Mouse (Mus musculus) liver, postnatal 0 days (tissue): Measurements from ENCODE around the gene Zfp420.

Experiments
- CTCF ChIP-seq: sonication (generic); IDR thresholded peaks from 2 replicates; pipeline ENCODE4 v1.5.1; 2016; ENCODE audit warnings: antibody characterized with exemption, low read depth
- EP300 ChIP-seq: IDR thresholded peaks from 2 replicates; pipeline ENCODE4 v1.6.1; 2016; ENCODE audit warnings: antibody characterized with exemption, low read depth, mild to moderate bottlenecking

DNA sequence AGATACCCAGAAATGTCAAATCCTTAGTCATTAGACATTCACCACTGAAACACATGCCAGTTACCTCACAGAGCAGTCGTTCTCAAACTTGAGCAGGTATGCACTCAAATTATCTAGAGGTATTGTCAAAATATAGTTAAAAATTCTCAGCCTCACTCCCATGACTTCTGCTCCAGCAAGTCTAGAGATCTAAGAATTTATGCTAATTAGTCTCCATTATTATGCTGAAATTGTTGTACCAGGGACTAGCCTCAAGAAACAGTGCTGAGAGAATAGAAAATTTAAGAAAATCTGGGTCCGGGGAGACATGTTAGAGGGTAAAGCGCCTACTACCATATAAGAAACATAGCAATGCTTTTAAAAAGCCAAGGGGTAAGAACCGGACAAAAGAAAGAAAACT, 44.3 kb downstream of the Zfp420 start:
- TF ChIP-seq EP300 = no peak
- no peak for TF ChIP-seq CTCF
